ENCODE assay signal across 13 mouse cellular contexts in the genomic region with DNA sequence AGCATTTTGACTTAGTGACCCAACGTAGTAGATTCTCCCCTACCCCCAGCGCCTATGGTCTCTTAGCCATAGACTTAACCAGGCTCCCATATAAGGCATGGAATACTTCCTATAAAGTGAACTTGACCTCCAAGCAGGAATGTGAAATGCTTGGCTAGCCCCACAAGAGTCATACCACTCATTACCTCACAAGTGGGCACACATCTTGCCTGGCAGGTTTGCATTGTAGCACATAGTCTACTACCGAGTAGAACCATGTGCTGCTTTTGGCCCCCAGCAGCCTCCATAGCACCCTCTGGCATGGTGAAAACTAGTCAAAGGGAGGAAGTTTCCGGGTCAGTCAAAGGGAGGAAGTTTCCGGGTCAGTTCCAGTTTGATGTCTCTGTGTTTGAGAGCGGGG.
"Had no signal": no experiment of that assay in that cellular context is flagged by ENCODE, and none has a peak within 500 bp of the region (broad histone marks: within the 10 kb centered on the region; RNA-seq: fewer than 3 reads in every experiment).

No protein-coding gene starts in this region.

- H3K4me2 ChIP-seq: limb, embryonic 13.5 days; liver, embryonic 12.5 days; liver, embryonic 15.5 days; lung, embryonic 14.5 days; midbrain, embryonic 11.5 days had no signal

- H3K27ac ChIP-seq: limb, embryonic 10.5 days; limb, embryonic 13.5 days; liver, embryonic 12.5 days; liver, embryonic 15.5 days had no signal

- H3K4me1 ChIP-seq: limb, embryonic 10.5 days; limb, embryonic 13.5 days; liver, embryonic 12.5 days; liver, embryonic 15.5 days had no signal

- ATAC-seq: liver, embryonic 12.5 days had no signal

- H3K4me3 ChIP-seq: limb, embryonic 10.5 days; limb, embryonic 13.5 days; liver, embryonic 12.5 days; liver, embryonic 15.5 days had no signal

- H3K9ac ChIP-seq: limb, embryonic 13.5 days; liver, embryonic 12.5 days; liver, embryonic 15.5 days; lung, embryonic 14.5 days had no signal

- H3K9me3 ChIP-seq: limb, embryonic 10.5 days; limb, embryonic 13.5 days; liver, embryonic 12.5 days; liver, embryonic 15.5 days had no signal

- H3K27me3 ChIP-seq: limb, embryonic 13.5 days; liver, embryonic 12.5 days; liver, embryonic 15.5 days had no signal

- H3K36me3 ChIP-seq: limb, embryonic 10.5 days; limb, embryonic 13.5 days; liver, embryonic 12.5 days; liver, embryonic 15.5 days had no signal

- DNase-seq: kidney, adult 18-20 months; kidney, postnatal 14 days; kidney, postnatal 4 days; liver; lung, embryonic 14.5 days; midbrain, embryonic 14.5 days; thymus, adult 18-20 months; thymus, postnatal 36 days had no signal
